Mouse (Mus musculus) ES-E14 (cell line): ENCODE results near the gene Arhgap30. TPM values are rescaled to one million over a fixed set of nuclear protein-coding genes. Genes with fewer than 3 reads are reported as not detected.

ENCODE experiments used
- DNase-seq: peaks from one replicate; pipeline ENCODE4 v3.0.0-alpha.2; 2013; ENCODE audit warnings: low read depth, low spot score
- H3K27ac ChIP-seq: 2 replicates; pipeline ENCODE4 v1.5.1; 2012; ENCODE audit warnings: low read depth, mild to moderate bottlenecking, low read length, moderate library complexity, mixed read lengths; ENCODE audit not compliant: poor library complexity, insufficient read depth, severe bottlenecking
- H3K36me3 ChIP-seq: 2 replicates; pipeline ENCODE4 v1.6.1; 2012; ENCODE audit warnings: mild to moderate bottlenecking, low read length, moderate library complexity, mixed read lengths; ENCODE audit not compliant: control insufficient read depth, poor library complexity, insufficient read depth, severe bottlenecking
- H3K4me1 ChIP-seq, 2 experiments: fragments of 150-350 bp in 1 of 2; sonication (generic) in 1 of 2; 2 replicates each; pipeline ENCODE4 v1.6.1; 2012; ENCODE audit warnings: low read length in 2 of 2, mild to moderate bottlenecking in 1 of 2, mixed read lengths in 1 of 2; ENCODE audit not compliant: control insufficient read depth in 2 of 2, insufficient read depth in 2 of 2, poor library complexity in 1 of 2
- H3K4me3 ChIP-seq, 2 experiments: fragments of 150-350 bp in 1 of 2; sonication (generic) in 1 of 2; 2 replicates each; pipeline ENCODE4 v1.5.1; 2012; ENCODE audit warnings: low read length in 2 of 2, low read depth in 1 of 2, mild to moderate bottlenecking in 1 of 2, mixed read lengths in 1 of 2; ENCODE audit not compliant: insufficient read depth in 1 of 2, poor library complexity in 1 of 2, severe bottlenecking in 1 of 2
- H3K9ac ChIP-seq: 2 replicates; pipeline ENCODE4 v1.6.1; 2012; ENCODE audit warnings: low read depth, mild to moderate bottlenecking, low read length, mixed read lengths; ENCODE audit not compliant: poor library complexity, insufficient read depth, severe bottlenecking
- H3K9me3 ChIP-seq: fragments of 150-350 bp; sonication (generic); 2 replicates; pipeline ENCODE4 v1.6.1; 2012; ENCODE audit warnings: low read depth, mild to moderate bottlenecking, low read length; ENCODE audit not compliant: control insufficient read depth, insufficient read depth
- CHD2 ChIP-seq: IDR thresholded peaks from 2 replicates; pipeline ENCODE4 v1.6.1; 2014; ENCODE audit warnings: mild to moderate bottlenecking, low read depth, low read length, inconsistent platforms
- HCFC1 ChIP-seq: IDR thresholded peaks from 2 replicates; pipeline ENCODE4 v1.6.1; 2012; ENCODE audit warnings: low read length, inconsistent platforms, borderline replicate concordance; ENCODE audit not compliant: insufficient read depth
- MAFK ChIP-seq: IDR thresholded peaks from 2 replicates; pipeline ENCODE4 v1.6.1; 2014; ENCODE audit warnings: mild to moderate bottlenecking, low read depth, low read length, inconsistent platforms; ENCODE audit not compliant: insufficient read depth
- ZC3H11A ChIP-seq: IDR thresholded peaks from 2 replicates; pipeline ENCODE4 v1.6.1; 2012; ENCODE audit warnings: low read depth, mild to moderate bottlenecking, inconsistent platforms, low read length, borderline replicate concordance
- ZNF384 ChIP-seq: IDR thresholded peaks from 2 replicates; pipeline ENCODE4 v1.6.1; 2012; ENCODE audit warnings: low read depth, low read length, inconsistent platforms
- in situ Hi-C, 2 experiments: fragments of 600-800 bp; cut with MboI; formaldehyde crosslinking; loops; one replicate each; pipeline ENCODE4 v1.15.1; 2025; ENCODE audit warnings: low sequenced_read_pairs in 2 of 2, inconsistent platforms in 1 of 2; ENCODE audit not compliant: unreplicated experiment in 2 of 2
- total RNA-seq: library from RNA; depleted of rRNA; stranded (reverse); fragments of 300-350 nt; gene quantifications from 2 replicates; pipeline ENCODE4 v1.2.3, GENCODE M21; 2012

Arhgap30 gene
- total RNA-seq, 1 experiment = 8.0 TPM

DNA sequence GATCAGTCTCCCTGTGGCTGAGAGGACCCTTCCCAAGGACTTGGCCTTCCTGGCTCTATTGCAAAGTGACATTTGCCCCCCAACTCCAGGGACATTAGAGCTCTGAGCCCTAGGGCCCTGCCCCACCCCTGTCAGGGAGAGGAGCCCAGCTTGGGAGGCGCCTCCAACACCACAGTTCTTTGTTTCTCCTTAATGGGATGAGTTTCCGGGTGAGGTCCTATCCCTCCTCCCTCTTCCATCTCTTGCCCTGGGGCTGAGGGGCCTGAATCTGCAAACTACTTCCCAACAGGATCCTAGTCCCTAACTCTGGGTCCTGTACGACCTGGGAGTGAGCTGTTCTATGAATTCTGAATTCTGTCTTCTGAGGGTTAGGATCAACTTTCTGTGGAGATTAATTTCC, 15.9 kb upstream of the Arhgap30 start:
- H3K4me3 ChIP-seq = no peak overlapping the region
- H3K4me1 ChIP-seq = peaks cover 5 to 37% of the 10 kb centered on the region in 2 experiments; a peak in 3 of 4 replicates
- in situ Hi-C loops = no loop called here
- DNase-seq = no peak
- no peaks in the 10 kb centered on the region for H3K36me3 ChIP-seq
- TF ChIP-seq ZNF384 (no peak), MAFK (no peak), HCFC1 (no peak), CHD2 (no peak), ZC3H11A (no peak)
- H3K9me3 ChIP-seq = no peaks in the 10 kb centered on the region
- H3K27ac ChIP-seq = no peak overlapping the region
- H3K9ac ChIP-seq = no peak overlapping the region

DNA sequence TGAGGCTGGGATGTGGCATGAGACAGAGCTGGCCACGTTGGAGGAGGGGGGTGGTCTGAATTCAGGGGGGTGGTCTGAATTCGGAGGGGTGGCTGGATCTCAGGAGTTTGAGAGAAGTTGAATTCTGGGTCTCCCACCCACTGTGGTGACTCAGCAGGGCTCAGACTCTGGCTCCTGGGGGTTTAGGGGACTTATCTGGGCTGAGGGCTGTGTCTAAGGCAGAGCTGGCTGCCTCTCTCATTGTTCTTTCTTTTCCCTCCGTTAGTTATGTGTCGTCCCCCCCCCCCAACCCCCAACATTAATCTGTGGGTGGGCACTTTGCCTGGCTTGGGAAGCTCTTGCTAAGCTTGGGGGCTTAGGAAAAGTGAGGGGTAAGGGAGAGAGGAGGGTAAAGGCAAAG, 14.8 kb upstream of the Arhgap30 start:
- peaks cover 5 to 37% of the 10 kb centered on the region in 2 experiments; a peak in 3 of 4 replicates for H3K4me1 ChIP-seq
- DNase-seq = no peak
- H3K9me3 ChIP-seq = no peaks in the 10 kb centered on the region
- H3K36me3 ChIP-seq = no peaks in the 10 kb centered on the region
- H3K9ac ChIP-seq = no peak overlapping the region; the same call in 1 of the 2 replicates
- no peak for TF ChIP-seq ZC3H11A
- no peak for TF ChIP-seq CHD2
- no peak for TF ChIP-seq HCFC1
- TF ChIP-seq MAFK = no peak
- no peak for TF ChIP-seq ZNF384
- H3K27ac ChIP-seq = no peak overlapping the region
- no peak overlapping the region for H3K4me3 ChIP-seq
- in situ Hi-C loops = no loop called here

DNA sequence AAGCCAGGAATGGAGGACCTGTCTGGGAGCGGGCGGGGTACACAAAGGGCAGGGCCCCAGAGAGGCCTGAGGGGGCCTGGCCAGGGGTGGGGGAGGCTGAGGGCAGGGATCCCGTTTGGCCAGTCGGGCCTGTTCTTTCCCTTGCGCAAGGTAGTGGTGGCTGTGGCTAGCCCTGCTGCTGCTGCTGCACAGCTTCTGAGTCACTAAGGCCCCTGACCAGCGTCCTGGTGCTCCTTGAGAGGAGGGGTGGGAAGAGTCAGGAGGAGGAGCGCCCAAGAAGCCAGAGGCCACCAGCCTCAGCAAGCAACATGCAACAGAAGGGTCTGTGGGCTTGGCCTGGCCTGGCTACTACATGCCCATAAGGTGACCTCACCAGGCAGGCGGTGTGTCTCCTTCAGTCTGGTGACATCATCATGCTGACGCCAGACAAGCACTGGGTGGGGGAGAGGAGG, 13.1 kb upstream of the Arhgap30 start:
- H3K9ac ChIP-seq = no peak overlapping the region
- DNase-seq = no peak
- peaks cover 5 to 39% of the 10 kb centered on the region in 2 experiments; a peak in 3 of 4 replicates for H3K4me1 ChIP-seq
- H3K27ac ChIP-seq = no peak overlapping the region
- no peaks in the 10 kb centered on the region for H3K9me3 ChIP-seq
- no peak overlapping the region for H3K4me3 ChIP-seq
- no peak for TF ChIP-seq HCFC1
- TF ChIP-seq CHD2 = no peak
- TF ChIP-seq ZNF384 = no peak
- TF ChIP-seq MAFK = no peak
- no peak for TF ChIP-seq ZC3H11A
- in situ Hi-C loops = no loop called here
- H3K36me3 ChIP-seq = no peaks in the 10 kb centered on the region

DNA sequence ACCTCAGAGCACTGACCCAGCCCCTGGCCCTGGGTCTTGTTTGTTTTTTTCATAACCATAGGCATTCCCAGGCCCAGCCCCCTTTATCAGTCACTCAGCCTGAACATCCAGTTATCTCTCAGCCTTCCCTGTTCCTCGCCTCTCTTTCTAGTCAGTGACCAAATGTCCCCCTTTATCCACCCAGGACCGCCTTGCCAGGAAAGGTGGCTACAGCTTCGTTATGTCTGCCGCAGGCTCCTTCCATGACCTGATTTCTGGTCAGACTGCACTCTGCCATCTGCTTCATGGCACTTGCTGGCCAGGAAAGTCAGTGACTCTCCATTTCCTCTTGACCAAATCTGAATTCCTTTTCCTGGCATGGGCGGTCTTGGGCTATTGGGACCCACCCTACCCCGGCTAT, 10.5 kb upstream of the Arhgap30 start:
- in situ Hi-C loops = no loop called here
- Histone ChIP-seq H3K27ac (no peak overlapping the region), H3K36me3 (no peaks in the 10 kb centered on the region), H3K4me1 (peaks cover 5 to 31% of the 10 kb centered on the region in 2 experiments; a peak in 3 of 4 replicates), H3K9me3 (no peaks in the 10 kb centered on the region), H3K4me3 (no peak overlapping the region), H3K9ac (no peak overlapping the region)
- DNase-seq = no peak
- TF ChIP-seq HCFC1 = no peak
- TF ChIP-seq CHD2 = no peak
- TF ChIP-seq ZNF384 = no peak

- DNase-seq = peak; percentile 76
- Histone ChIP-seq H3K9me3 (no peaks in the 10 kb centered on the region), H3K36me3 (no peaks in the 10 kb centered on the region), H3K9ac (no peak overlapping the region), H3K4me1 (peaks cover 0 to 22% of the 10 kb centered on the region in 2 experiments; a peak in 2 of 4 replicates), H3K27ac (no peak overlapping the region), H3K4me3 (peak overlapping the region; percentile 10 to 50; a peak in 3 of 4 replicates)
- in situ Hi-C loops = no loop called here
- no peak for TF ChIP-seq ZNF384
- peak; percentile 78 for TF ChIP-seq MAFK
Measured at GRCm38 (mm10) chr1:171379935-171380599, 8.7 kb upstream of the Arhgap30 start.
